Mouse (Mus musculus): ENCODE measurements at regions not wholly inside any gene's neighbourhood (a gene's known extent, or its start where the extent isn't known, plus 50 kb on each side); places are given as distances from the start of the nearest gene placed in this dataset.
A peak's percentile ranks its signal among the peaks of the same experiment; 100 is the strongest.

DNA sequence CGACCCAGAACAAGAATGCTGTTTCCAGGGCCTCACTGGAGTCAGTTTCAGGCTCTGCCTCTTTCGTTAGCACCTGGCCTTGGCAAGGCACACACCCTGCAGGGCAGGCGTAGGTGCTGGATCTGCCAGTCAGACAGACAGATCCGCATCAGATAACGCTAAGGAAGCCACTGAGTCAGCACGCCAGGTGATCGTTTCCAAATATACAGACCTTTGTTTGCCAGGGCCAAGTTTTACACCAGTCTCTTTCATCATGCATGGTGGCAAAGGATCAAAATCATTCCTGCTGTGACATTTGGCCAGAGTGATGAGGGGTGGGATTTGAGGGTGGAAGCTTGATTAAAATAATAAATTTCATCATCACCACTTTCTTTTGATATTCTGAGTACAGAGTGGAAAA is 411.0 kb downstream of the Ofcc1 start:
- WGBS = 43% methylated on average over 7 of the region's 7 CpGs
- DNase-seq (ENCODE audit: low spot score) = no peak

DNA sequence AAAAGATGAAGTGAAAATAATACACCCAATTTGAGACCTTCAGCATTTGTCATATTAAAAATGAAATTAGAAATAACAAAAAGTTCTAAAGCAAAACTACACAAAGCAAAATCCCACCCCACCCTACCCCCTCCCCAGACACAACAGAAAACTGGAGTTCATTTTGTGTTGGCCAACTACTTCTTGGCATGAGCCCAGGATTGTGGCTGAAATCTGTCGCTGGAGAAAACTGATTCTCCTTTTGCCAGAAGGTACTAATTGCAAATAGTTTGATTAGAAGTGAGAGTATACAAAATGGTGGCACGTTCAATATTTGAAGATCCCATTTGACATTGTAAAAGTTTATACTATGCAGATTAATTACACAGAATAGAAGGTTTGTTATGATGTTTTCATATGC is 426.0 kb downstream of the Ofcc1 start:
- H3K9ac ChIP-seq (replicated peaks; ENCODE audit: low read depth) = no peak overlapping the region
- H3K27me3 ChIP-seq (replicated peaks; ENCODE audit: insufficient read depth, low read length) = no peaks in the 10 kb centered on the region
- 46% methylated on average over 2 of the region's 2 CpGs for WGBS
- no peaks in the 10 kb centered on the region for H3K9me3 ChIP-seq (ENCODE audit: low read length)
- H3K4me2 ChIP-seq (replicated peaks; ENCODE audit: low read depth, low read length) = no peak overlapping the region
- H3K36me3 ChIP-seq (ENCODE audit: insufficient read depth, low read length) = no peaks in the 10 kb centered on the region
- H3K27ac ChIP-seq (ENCODE audit: low read length) = no peak overlapping the region
- no peak for TF ChIP-seq EP300 (IDR thresholded peaks at IDR 0.05)
- TF ChIP-seq CTCF (IDR thresholded peaks at IDR 0.05) = no peak
- DNase-seq (ENCODE audit: low spot score) (no peak), ATAC-seq (no peak)
- no peaks in the 10 kb centered on the region for H3K4me1 ChIP-seq (ENCODE audit: insufficient read depth, low read depth, low read length)
- no peak overlapping the region for H3K4me3 ChIP-seq (ENCODE audit: low read depth, low read length)

More for the DNA sequence above, 411.0 kb downstream of the Ofcc1 start:
- H3K4me2 ChIP-seq (replicated peaks; ENCODE audit: low read depth, low read length) = no peak overlapping the region
- no peaks in the 10 kb centered on the region for H3K36me3 ChIP-seq (ENCODE audit: insufficient read depth, low read length)
- no peaks in the 10 kb centered on the region for H3K9me3 ChIP-seq (ENCODE audit: low read length)
- no peak overlapping the region for H3K27ac ChIP-seq (ENCODE audit: low read length)
- H3K4me3 ChIP-seq (ENCODE audit: low read depth, low read length) = no peak overlapping the region
- TF ChIP-seq CTCF (IDR thresholded peaks at IDR 0.05) (no peak), EP300 (IDR thresholded peaks at IDR 0.05) (no peak)
- H3K4me1 ChIP-seq (ENCODE audit: insufficient read depth, low read depth, low read length) = no peaks in the 10 kb centered on the region
- no peak overlapping the region for H3K9ac ChIP-seq (replicated peaks; ENCODE audit: low read depth)
- no peaks in the 10 kb centered on the region for H3K27me3 ChIP-seq (replicated peaks; ENCODE audit: insufficient read depth, low read length)
- no peak for ATAC-seq

DNA sequence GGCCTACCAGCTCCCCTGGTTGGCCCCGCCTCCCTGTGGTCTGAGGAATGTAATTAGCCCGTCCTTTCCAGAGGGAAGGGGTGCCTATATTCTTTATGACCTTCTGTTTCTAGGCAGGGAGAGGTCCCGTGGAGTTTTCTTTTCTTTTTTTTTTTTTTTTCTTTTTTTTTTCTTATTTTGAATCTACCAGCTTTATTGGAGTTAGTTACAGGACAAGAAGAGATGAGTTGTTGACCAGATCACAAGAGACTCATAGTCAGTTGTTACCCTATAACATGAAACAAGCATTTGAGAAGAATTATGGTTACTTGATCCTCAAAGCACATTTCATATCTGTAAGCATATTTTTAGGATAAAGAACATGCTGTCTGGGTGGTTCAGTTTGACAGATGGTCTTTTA is 429.8 kb downstream of the Ofcc1 start:
- no peak for DNase-seq (ENCODE audit: low spot score)
- WGBS = 66% methylated on average over 3 of the region's 3 CpGs
- ATAC-seq = no peak

DNA sequence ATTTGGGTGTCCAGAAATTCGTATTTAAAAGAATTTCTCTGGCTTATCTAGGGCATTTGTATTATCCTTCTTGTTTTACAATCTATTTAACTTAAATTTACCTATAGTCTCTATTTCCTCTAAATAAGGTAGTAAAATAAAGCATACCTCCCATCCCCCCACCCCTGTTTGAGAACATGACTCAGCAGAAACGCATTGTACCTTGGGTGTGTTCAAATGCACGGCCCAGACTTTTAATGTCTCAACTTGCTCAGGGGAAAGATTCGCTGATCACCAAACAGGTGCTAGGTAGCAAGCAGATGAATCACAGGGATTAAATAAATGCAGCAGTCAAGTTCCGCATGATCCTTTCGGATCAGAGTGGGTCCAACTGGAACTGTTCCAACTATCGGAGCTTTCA is 432.7 kb downstream of the Ofcc1 start:
- Histone ChIP-seq H3K9me3 (ENCODE audit: low read length) (no peaks in the 10 kb centered on the region), H3K4me1 (ENCODE audit: insufficient read depth, low read depth, low read length) (no peaks in the 10 kb centered on the region), H3K9ac (replicated peaks; ENCODE audit: low read depth) (no peak overlapping the region), H3K27me3 (replicated peaks; ENCODE audit: insufficient read depth, low read length) (no peaks in the 10 kb centered on the region), H3K4me2 (replicated peaks; ENCODE audit: low read depth, low read length) (no peak overlapping the region), H3K36me3 (ENCODE audit: insufficient read depth, low read length) (no peaks in the 10 kb centered on the region), H3K4me3 (ENCODE audit: low read depth, low read length) (no peak overlapping the region), H3K27ac (ENCODE audit: low read length) (no peak overlapping the region)
- WGBS = 78% methylated on average over 7 of the region's 7 CpGs
- ATAC-seq (no peak), DNase-seq (ENCODE audit: low spot score) (no peak)
- TF ChIP-seq CTCF (IDR thresholded peaks at IDR 0.05) = no peak
- no peak for TF ChIP-seq EP300 (IDR thresholded peaks at IDR 0.05)

More for the DNA sequence above, 429.8 kb downstream of the Ofcc1 start:
- Histone ChIP-seq H3K4me1 (ENCODE audit: insufficient read depth, low read depth, low read length) (no peaks in the 10 kb centered on the region), H3K9me3 (ENCODE audit: low read length) (no peaks in the 10 kb centered on the region), H3K27ac (ENCODE audit: low read length) (no peak overlapping the region), H3K27me3 (replicated peaks; ENCODE audit: insufficient read depth, low read length) (no peaks in the 10 kb centered on the region), H3K4me3 (ENCODE audit: low read depth, low read length) (no peak overlapping the region), H3K4me2 (replicated peaks; ENCODE audit: low read depth, low read length) (no peak overlapping the region), H3K36me3 (ENCODE audit: insufficient read depth, low read length) (no peaks in the 10 kb centered on the region), H3K9ac (replicated peaks; ENCODE audit: low read depth) (no peak overlapping the region)
- no peak for TF ChIP-seq CTCF (IDR thresholded peaks at IDR 0.05)
- TF ChIP-seq EP300 (IDR thresholded peaks at IDR 0.05) = no peak

DNA sequence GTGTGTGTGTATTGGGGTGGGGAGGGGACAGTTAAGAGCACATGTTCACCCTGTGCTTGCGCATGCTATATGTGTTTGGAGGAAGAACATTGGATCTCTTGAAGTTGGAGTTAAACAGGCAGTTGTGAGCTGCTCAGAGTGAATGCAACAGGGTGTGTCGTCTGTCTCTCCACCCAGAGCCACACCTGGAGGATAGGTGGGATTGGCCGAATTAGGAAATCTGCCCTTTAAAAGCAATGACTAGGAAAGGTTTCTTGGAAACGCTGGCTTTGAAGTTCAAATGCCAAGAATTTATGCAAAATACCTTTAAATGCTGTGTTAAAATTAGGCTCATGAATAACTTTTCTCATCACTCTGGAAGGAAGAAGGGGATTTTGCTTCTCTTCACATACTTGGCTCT is 436.9 kb downstream of the Ofcc1 start:
- Histone ChIP-seq H3K4me3 (ENCODE audit: low read depth, low read length) (no peak overlapping the region), H3K27ac (ENCODE audit: low read length) (no peak overlapping the region), H3K9me3 (ENCODE audit: low read length) (no peaks in the 10 kb centered on the region), H3K27me3 (replicated peaks; ENCODE audit: insufficient read depth, low read length) (no peaks in the 10 kb centered on the region), H3K36me3 (ENCODE audit: insufficient read depth, low read length) (no peaks in the 10 kb centered on the region), H3K4me1 (ENCODE audit: insufficient read depth, low read depth, low read length) (no peaks in the 10 kb centered on the region), H3K9ac (replicated peaks; ENCODE audit: low read depth) (no peak overlapping the region), H3K4me2 (replicated peaks; ENCODE audit: low read depth, low read length) (no peak overlapping the region)
- no peak for DNase-seq (ENCODE audit: low spot score)
- ATAC-seq = no peak
- 89% methylated on average over 4 of the region's 4 CpGs for WGBS
- TF ChIP-seq CTCF (IDR thresholded peaks at IDR 0.05) (no peak), EP300 (IDR thresholded peaks at IDR 0.05) (no peak)

DNA sequence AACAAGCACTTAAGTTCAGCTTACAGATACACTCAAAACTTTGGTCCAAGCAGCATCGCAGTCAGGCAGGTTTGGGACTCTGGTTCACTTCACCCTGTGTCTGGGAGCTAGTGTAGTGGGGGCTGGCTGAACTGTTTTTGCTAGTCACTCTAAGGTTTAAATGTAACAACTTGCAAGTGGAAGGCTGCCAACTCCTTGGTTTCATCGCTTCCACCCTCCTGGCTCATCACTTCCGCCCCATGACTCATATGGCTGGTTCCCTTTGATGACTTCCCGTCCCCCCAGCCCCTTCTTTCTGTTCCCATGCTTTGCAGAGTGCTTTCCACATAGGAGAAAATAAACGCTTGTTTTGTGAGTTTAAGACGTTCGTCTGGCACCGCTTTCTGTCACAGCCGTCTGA is 438.1 kb downstream of the Ofcc1 start:
- DNase-seq (ENCODE audit: low spot score) = peak; percentile 59

DNA sequence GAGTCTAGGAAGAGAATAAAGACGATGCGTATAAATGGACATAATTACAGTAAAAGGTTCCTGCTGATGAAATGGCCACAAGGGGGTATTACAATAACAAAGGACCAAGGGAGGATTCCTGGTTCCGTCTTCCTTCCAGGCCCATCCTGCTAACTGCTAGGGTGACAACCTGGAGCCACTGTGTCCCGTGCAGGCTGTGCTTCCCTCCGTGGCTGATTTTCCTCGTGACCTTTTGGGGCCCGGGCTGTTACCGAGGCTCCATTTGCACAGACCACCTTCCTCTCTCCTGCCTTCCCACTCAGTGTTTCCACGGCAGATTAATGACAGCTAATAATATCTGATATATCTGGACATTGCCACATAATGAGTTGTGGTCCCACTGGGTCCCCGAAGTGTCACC is 453.5 kb downstream of the Ofcc1 start:
- Histone ChIP-seq H3K27me3 (replicated peaks; ENCODE audit: insufficient read depth, low read length) (no peaks in the 10 kb centered on the region), H3K4me1 (ENCODE audit: insufficient read depth, low read depth, low read length) (no peaks in the 10 kb centered on the region), H3K36me3 (ENCODE audit: insufficient read depth, low read length) (no peaks in the 10 kb centered on the region), H3K4me2 (replicated peaks; ENCODE audit: low read depth, low read length) (no peak overlapping the region), H3K9ac (replicated peaks; ENCODE audit: low read depth) (no peak overlapping the region), H3K9me3 (ENCODE audit: low read length) (no peaks in the 10 kb centered on the region), H3K4me3 (ENCODE audit: low read depth, low read length) (no peak overlapping the region), H3K27ac (ENCODE audit: low read length) (no peak overlapping the region)
- 71% methylated on average over 10 of the region's 10 CpGs for WGBS
- DNase-seq (ENCODE audit: low spot score) (no peak), ATAC-seq (no peak)
- TF ChIP-seq EP300 (IDR thresholded peaks at IDR 0.05) (no peak), CTCF (IDR thresholded peaks at IDR 0.05) (0 out of 2 replicates have a peak, but pooled peaks have one; percentile 10)

More for the DNA sequence above, 438.1 kb downstream of the Ofcc1 start:
- H3K27ac ChIP-seq (ENCODE audit: low read length) = no peak overlapping the region
- no peak overlapping the region for H3K9ac ChIP-seq (replicated peaks; ENCODE audit: low read depth)
- H3K27me3 ChIP-seq (replicated peaks; ENCODE audit: insufficient read depth, low read length) = no peaks in the 10 kb centered on the region
- peak; percentile 70 for ATAC-seq
- WGBS = 32% methylated on average over 9 of the region's 9 CpGs
- peak; percentile 37; the same call in 1 of the 2 replicates for TF ChIP-seq EP300 (IDR thresholded peaks at IDR 0.05)
- no peak for TF ChIP-seq CTCF (IDR thresholded peaks at IDR 0.05)
- H3K4me2 ChIP-seq (replicated peaks; ENCODE audit: low read depth, low read length) = no peak overlapping the region
- H3K36me3 ChIP-seq (ENCODE audit: insufficient read depth, low read length) = no peaks in the 10 kb centered on the region
- no peaks in the 10 kb centered on the region for H3K4me1 ChIP-seq (ENCODE audit: insufficient read depth, low read depth, low read length)
- no peaks in the 10 kb centered on the region for H3K9me3 ChIP-seq (ENCODE audit: low read length)
- H3K4me3 ChIP-seq (ENCODE audit: low read depth, low read length) = no peak overlapping the region

Data from lung, postnatal 0 days (tissue).